Mouse (Mus musculus) hindbrain, embryonic 15.5 days (tissue): ENCODE measurements around the gene Ppp1r8. TPM values are rescaled to one million over a fixed set of nuclear protein-coding genes. Genes with fewer than 3 reads are reported as not detected.
"Not testable (repeated sequence)": the region's sequence is repeated elsewhere in the genome, so short reads cannot be mapped to it uniquely, and the experiment has no call there.

ENCODE experiments used
- ATAC-seq: fragments of 200-750 bp; cut with Nextera tagmentation; 2 replicates; pipeline ENCODE4 v1.8.0; 2017; ENCODE audit warnings: low read depth, moderate number of reproducible peaks, moderate TSS enrichment; ENCODE audit not compliant: low FRiP score
- H3K27ac ChIP-seq: fragments of 300-500 bp; sonication (generic); replicated peaks from 2 replicates; pipeline ENCODE4 v1.5.1; 2015; ENCODE audit warnings: mild to moderate bottlenecking, inconsistent platforms
- H3K27me3 ChIP-seq: fragments of 300-500 bp; sonication (generic); 2 replicates; pipeline ENCODE4 v1.6.1; 2015; ENCODE audit warnings: control low read depth, inconsistent platforms
- H3K36me3 ChIP-seq: fragments of 300-500 bp; sonication (generic); 2 replicates; pipeline ENCODE4 v1.6.1; 2015; ENCODE audit warnings: control low read depth, inconsistent platforms
- H3K4me1 ChIP-seq: fragments of 300-500 bp; sonication (generic); replicated peaks from 2 replicates; pipeline ENCODE4 v1.6.1; 2015; ENCODE audit warnings: control low read depth, inconsistent platforms
- H3K4me2 ChIP-seq: fragments of 300-500 bp; sonication (generic); 2 replicates; pipeline ENCODE4 v1.6.1; 2015; ENCODE audit warnings: moderate library complexity, mild to moderate bottlenecking, inconsistent platforms
- H3K4me3 ChIP-seq: fragments of 300-500 bp; sonication (generic); 2 replicates; pipeline ENCODE4 v1.5.1; 2015; ENCODE audit warnings: mild to moderate bottlenecking, inconsistent platforms
- H3K9ac ChIP-seq: fragments of 300-500 bp; sonication (generic); 2 replicates; pipeline ENCODE4 v1.6.1; 2015; ENCODE audit warnings: inconsistent platforms
- H3K9me3 ChIP-seq: fragments of 300-500 bp; sonication (generic); 2 replicates; pipeline ENCODE4 v1.6.1; 2016; ENCODE audit warnings: control low read depth, inconsistent platforms
- WGBS: fragments of 180-500 bp; shearing (Covaris S2); methylation state at CpG from one replicate; pipeline ENCODE4 v1.1.7; 2015; 5-methylcytosine and 5-hydroxymethylcytosine counted together
- polyA plus RNA-seq: library from polyadenylated mRNA; unstranded; fragments of >200 nt; fragmentation: Nextera tagmentation; extraction: Ambion mirVana; gene quantifications from 2 replicates; pipeline ENCODE4 v1.2.1, GENCODE M21; 2015

The Ppp1r8 gene
- polyA plus RNA-seq, 1 experiment from 2014 or later: 49.6 TPM

DNA sequence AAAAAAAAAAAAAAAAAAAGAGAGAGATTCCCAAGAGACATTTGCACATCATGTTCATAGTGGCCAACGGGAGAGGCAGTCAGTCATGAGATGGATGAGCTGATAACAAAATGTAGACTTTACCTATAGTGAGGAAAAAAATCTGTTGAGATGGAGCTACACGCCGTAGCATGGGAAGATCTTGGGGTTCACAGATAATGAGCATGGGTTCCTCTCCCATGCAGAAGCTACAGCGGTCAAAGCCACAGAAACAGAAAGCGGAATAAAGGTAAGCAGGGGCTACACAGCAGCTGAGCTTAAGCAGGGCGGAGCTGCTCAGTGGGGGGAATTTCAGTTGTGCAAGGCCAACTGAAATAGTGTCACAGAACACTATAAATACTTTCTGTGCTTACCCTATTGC lies 38.6 kb downstream of the Ppp1r8 start:
- WGBS: 98% methylated on average over 6 of the region's 6 CpGs
- no peak overlapping the region for H3K27ac ChIP-seq
- no peaks in the 10 kb centered on the region for H3K4me1 ChIP-seq
- ATAC-seq: no peak
- H3K27me3 ChIP-seq: no peaks in the 10 kb centered on the region
- H3K4me3 ChIP-seq: no peak overlapping the region
- no peaks in the 10 kb centered on the region for H3K9me3 ChIP-seq
- no peaks in the 10 kb centered on the region for H3K36me3 ChIP-seq
- H3K4me2 ChIP-seq: no peak overlapping the region
- H3K9ac ChIP-seq: no peak overlapping the region

DNA sequence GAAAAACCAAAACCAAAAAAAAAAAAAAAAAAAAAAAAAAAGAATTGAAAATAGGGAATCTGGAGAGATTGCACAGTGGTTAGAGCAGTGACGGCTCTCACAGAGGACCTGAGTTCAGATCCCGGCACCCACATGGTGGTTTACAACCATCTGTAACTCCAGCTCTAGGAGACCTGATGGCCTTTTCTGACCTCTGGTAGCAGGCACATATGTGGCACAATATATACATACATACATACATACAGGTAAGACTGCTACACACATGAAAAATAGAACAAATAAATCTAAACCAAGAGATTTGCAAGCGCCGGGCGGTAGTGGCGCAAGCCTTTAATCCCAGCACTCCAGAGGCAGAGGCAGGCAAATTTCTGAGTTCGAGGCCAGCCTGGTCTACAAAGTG lies 39.1 kb downstream of the Ppp1r8 start:
- no peak overlapping the region for H3K27ac ChIP-seq

DNA sequence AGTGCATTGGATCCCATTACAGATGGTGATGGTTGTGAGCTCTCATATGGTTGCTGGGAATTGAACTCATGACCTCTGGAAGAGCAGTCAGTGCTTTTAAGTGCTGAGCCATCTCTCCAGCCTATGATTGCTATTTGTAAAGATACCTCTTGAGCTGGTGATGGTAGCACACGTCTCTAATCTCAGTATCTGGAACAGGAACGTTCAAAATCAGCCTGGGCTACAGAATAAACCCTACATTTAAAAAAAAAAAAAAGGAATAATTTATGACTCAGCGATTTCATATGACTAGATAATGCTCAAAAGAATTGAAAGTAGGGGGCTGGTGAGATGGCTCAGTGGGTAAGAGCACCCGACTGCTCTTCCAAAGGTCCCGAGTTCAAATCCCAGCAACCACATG lies 39.8 kb downstream of the Ppp1r8 start:
- H3K27me3 ChIP-seq: no peaks in the 10 kb centered on the region
- no peak overlapping the region for H3K9ac ChIP-seq
- no peaks in the 10 kb centered on the region for H3K36me3 ChIP-seq
- no peak overlapping the region for H3K27ac ChIP-seq
- no peaks in the 10 kb centered on the region for H3K4me1 ChIP-seq
- no peak for ATAC-seq
- no peak overlapping the region for H3K4me3 ChIP-seq
- H3K9me3 ChIP-seq: no peaks in the 10 kb centered on the region
- 93% methylated on average over 5 of the region's 5 CpGs for WGBS
- H3K4me2 ChIP-seq: no peak overlapping the region

More for the DNA sequence above, 39.1 kb downstream of the Ppp1r8 start:
- H3K4me1 ChIP-seq: no peaks in the 10 kb centered on the region
- no peaks in the 10 kb centered on the region for H3K27me3 ChIP-seq
- H3K4me2 ChIP-seq: no peak overlapping the region
- no peaks in the 10 kb centered on the region for H3K9me3 ChIP-seq
- H3K9ac ChIP-seq: no peak overlapping the region
- 96% methylated on average over 7 of the region's 7 CpGs for WGBS
- no peak overlapping the region for H3K4me3 ChIP-seq
- no peak for ATAC-seq
- H3K36me3 ChIP-seq: no peaks in the 10 kb centered on the region

DNA sequence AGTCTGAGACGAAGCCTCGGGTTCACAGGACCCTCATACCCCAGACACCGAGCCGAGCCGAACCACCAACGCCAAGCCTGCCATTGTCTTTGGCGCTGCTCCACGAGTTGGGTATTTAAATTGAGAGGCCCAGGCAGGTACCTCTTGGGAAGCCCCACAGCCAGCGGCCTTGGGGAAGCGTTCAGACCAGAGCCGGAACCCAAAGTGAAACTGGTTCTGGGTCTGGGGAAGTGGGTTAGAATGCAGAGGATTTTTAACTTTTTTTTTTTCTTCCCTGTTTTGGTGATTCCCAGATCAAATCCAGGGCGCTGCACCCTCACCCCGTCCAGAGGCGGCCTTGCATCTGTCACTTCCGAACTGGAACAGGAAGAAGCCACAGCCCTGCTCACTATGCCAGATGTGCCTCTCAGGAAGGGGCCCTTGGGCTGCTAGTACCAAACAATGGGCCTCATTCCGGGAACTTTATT lies 40.8 kb downstream of the Ppp1r8 start:
- no peaks in the 10 kb centered on the region for H3K9me3 ChIP-seq
- H3K27me3 ChIP-seq: no peaks in the 10 kb centered on the region
- H3K4me1 ChIP-seq: no peaks in the 10 kb centered on the region
- WGBS: 67% methylated on average over 16 of the region's 16 CpGs
- H3K36me3 ChIP-seq: no peaks in the 10 kb centered on the region
- no peak for ATAC-seq
- no peak overlapping the region for H3K4me3 ChIP-seq
- H3K27ac ChIP-seq: no peak overlapping the region
- no peak overlapping the region for H3K4me2 ChIP-seq
- no peak overlapping the region for H3K9ac ChIP-seq

DNA sequence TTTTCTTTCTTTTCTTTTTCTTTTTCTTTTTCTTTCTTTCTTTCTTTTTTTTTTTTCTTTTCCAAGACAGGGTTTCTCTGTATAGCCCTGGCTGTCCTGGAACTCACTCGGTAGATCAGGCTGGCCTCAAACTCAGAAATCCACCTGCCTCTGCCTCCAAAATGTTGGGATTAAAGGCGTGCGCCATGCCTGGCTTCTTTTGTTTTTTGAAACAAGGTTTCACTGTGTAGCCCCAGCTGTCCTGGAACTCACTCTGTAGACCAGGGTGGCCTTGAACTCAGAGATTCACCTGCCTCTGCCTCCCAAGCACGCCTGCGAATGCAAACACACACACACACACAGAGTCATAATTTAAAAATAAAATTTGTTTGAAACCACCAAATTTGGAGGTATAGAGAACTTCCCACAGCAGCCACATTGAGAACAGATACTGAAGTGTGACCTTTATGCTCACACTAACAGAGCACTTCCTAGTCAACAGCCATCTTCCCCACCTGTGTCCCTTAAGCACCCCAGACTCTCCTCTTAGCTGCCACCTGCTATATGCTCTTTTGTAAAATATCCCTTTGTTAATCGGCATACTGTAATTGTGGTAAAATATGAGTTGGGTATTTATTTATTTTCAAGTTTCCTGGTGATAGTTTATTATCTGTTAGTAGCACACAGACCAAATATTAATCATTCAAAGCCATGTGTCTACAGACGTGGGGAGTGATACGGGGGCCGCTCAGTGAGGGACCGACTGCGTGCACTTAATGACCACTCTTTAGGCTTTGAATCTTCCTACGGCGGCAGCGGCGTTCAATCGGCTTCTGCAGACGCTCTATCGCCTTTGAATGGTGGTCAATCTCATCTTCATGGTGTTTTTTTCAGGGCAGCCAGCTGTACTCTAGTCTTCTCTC lies 41.5 kb downstream of the Ppp1r8 start:
- no peak overlapping the region for H3K9ac ChIP-seq
- no peaks in the 10 kb centered on the region for H3K9me3 ChIP-seq
- WGBS: 85% methylated on average over 18 of the region's 18 CpGs
- H3K36me3 ChIP-seq: no peaks in the 10 kb centered on the region
- ATAC-seq: no peak
- no peak overlapping the region for H3K4me2 ChIP-seq
- no peak overlapping the region for H3K4me3 ChIP-seq
- no peak overlapping the region for H3K27ac ChIP-seq
- H3K27me3 ChIP-seq: peaks cover 3% of the 10 kb centered on the region; the same call in 1 of the 2 replicates
- H3K4me1 ChIP-seq: no peaks in the 10 kb centered on the region

DNA sequence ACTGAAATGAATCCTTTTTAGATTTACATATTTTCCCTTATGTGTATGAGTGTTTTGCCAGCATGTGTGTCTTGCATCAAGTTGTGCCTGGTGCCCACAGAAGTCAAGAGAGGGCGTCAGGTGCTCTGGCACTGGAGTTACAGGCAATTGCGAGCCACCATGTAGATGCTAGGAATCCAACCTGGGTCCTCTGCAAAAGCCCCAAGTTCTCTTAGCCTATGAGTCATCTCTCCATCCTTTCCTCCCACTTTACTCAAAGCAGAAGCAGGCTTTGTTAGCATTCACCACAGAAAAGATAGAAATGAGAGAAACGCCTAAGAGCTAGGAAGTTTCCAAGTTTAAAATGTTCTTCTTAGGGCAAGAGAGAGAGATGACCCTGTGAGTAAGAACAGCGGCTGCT lies 43.1 kb downstream of the Ppp1r8 start:
- H3K36me3 ChIP-seq: no peaks in the 10 kb centered on the region
- ATAC-seq: no peak
- 0 out of 2 replicates have a peak, but pooled peaks cover 5% of the 10 kb centered on the region for H3K4me1 ChIP-seq
- no peak overlapping the region for H3K4me2 ChIP-seq
- no peak overlapping the region for H3K27ac ChIP-seq
- H3K9me3 ChIP-seq: no peaks in the 10 kb centered on the region
- H3K4me3 ChIP-seq: no peak overlapping the region
- WGBS: 94% methylated on average over 4 of the region's 4 CpGs
- peaks cover 12% of the 10 kb centered on the region for H3K27me3 ChIP-seq
- H3K9ac ChIP-seq: no peak overlapping the region

DNA sequence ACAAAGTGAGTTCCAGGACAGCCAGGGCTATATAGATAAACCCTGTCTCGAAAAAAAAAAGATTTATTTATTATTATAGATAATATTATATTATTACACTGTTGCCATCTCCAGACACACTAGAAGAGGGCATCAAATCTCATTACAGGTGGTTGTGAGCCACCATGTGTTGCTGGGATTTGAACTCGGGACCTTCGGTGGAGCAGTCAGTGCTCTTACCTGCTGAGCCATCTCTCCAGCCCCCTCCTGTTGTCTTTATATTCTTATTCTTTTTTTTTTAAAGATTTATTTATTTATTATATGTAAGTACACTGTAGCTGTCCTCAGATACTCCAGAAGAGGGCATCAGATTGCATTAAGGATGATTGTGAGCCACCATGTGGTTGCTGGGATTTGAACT lies 44.3 kb downstream of the Ppp1r8 start:
- 88% methylated on average over 3 of the region's 3 CpGs for WGBS
- peaks cover 21% of the 10 kb centered on the region for H3K27me3 ChIP-seq
- H3K36me3 ChIP-seq, H3K27ac ChIP-seq, H3K9ac ChIP-seq, H3K4me3 ChIP-seq, H3K4me1 ChIP-seq, ATAC-seq, H3K4me2 ChIP-seq, H3K9me3 ChIP-seq: not testable (repeated sequence)

DNA sequence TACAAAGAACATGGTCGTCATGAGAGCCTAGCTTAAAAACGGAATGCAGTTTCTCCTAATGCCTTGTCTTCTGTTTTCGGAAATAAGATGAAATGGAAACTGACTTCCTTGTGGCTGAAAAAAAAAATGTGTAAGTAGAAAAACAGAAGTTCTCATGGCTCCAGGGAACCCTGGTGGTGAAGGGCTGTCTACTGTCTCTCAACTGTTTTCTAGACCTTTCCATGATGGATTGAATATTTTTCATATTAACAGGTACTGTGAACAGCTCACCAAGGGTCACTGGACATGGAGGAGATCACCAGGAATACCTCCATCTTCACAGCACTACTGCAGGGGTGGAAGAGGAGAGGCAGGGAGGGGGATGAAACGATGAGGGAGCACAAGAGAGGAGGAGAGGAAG lies 44.9 kb downstream of the Ppp1r8 start:
- Histone ChIP-seq H3K27ac (no peak overlapping the region), H3K4me3 (no peak overlapping the region), H3K4me1 (0 out of 2 replicates have a peak, but pooled peaks cover 5% of the 10 kb centered on the region), H3K9ac (no peak overlapping the region), H3K27me3 (peaks cover 21% of the 10 kb centered on the region), H3K36me3 (no peaks in the 10 kb centered on the region), H3K4me2 (no peak overlapping the region), H3K9me3 (no peaks in the 10 kb centered on the region)
- no peak for ATAC-seq
- WGBS: 81% methylated on average over 4 of the region's 4 CpGs

DNA sequence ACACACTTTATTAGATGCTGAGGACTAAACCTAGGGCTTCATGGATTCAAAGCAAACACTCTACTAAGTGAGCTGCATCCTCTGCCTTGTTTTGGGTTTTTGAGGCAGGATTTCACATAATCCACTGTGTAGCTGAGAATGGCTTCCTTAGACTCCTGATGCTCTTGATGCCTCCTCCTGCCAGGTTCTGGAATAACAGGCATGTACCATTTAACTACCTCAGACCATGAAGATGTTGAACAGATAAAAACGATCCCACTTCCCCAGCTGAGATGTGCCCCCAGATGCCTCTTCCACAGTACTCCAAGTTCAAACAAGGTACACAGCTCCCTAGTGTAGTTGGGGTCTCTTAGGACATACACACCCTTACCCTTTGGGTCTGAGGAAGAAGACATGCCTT lies 45.5 kb downstream of the Ppp1r8 start:
- no peak overlapping the region for H3K9ac ChIP-seq
- no peak for ATAC-seq

DNA sequence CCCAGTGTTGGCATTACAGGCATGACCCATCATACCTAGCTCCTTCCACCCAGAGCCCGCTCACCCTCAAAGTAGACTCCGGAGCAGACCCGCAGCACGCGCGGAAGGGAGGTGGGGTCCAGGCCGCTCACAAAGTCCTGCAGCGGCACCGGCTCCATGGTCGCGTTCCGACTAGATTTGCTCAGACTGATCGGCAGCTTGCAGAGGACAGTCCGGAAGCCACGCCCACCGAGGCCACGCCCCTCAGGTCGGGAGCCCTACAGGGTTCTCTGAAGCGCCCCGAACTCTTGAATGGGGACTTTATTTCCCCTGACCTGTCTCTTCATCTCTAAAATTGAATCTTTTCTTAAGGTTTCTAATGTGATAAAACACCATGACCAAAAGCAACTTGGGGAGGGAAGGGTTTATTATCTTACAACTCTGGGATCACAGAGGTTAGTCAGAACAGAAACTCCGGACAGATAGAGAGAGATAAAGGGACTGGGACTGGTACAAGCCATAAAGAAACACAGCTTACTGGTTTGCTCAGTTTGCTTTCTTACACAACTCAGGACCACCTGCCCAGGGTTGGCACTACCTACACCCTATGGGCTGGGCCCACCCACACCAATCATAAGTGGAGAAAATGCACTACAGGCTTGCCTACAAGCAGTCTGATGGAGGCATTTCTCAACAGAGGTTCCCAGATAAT lies 46.6 kb downstream of the Ppp1r8 start, which contains the start of gene Themis2:
Gene Themis2, minus strand, starts transcription at position 192 of the 691 bp plus-strand sequence.
- no peaks in the 10 kb centered on the region for H3K9me3 ChIP-seq
- H3K4me3 ChIP-seq: peak within 1 kb of the TSS; percentile 28
- peak within 1 kb of the TSS; percentile 55 for H3K4me2 ChIP-seq
- 0 out of 2 replicates have a peak, but pooled peaks cover 5% of the 10 kb centered on the region for H3K4me1 ChIP-seq
- no peak for ATAC-seq
- 3% methylated on average over 21 of the region's 21 CpGs for WGBS
- peaks cover 21% of the 10 kb centered on the region for H3K27me3 ChIP-seq
- no peak within 1 kb of the TSS for H3K9ac ChIP-seq
- no peaks in the 10 kb centered on the region for H3K36me3 ChIP-seq
- no peak within 1 kb of the TSS for H3K27ac ChIP-seq

More for the DNA sequence above, 45.5 kb downstream of the Ppp1r8 start:
- no peak overlapping the region for H3K27ac ChIP-seq
- 86% methylated on average over 1 of the region's 1 CpGs for whole genome bisulfite sequencing
- H3K36me3 ChIP-seq: no peaks in the 10 kb centered on the region
- no peak overlapping the region for H3K4me2 ChIP-seq
- H3K4me1 ChIP-seq: 0 out of 2 replicates have a peak, but pooled peaks cover 5% of the 10 kb centered on the region
- no peak overlapping the region for H3K4me3 ChIP-seq
- H3K9me3 ChIP-seq: no peaks in the 10 kb centered on the region
- H3K27me3 ChIP-seq: peaks cover 21% of the 10 kb centered on the region

DNA sequence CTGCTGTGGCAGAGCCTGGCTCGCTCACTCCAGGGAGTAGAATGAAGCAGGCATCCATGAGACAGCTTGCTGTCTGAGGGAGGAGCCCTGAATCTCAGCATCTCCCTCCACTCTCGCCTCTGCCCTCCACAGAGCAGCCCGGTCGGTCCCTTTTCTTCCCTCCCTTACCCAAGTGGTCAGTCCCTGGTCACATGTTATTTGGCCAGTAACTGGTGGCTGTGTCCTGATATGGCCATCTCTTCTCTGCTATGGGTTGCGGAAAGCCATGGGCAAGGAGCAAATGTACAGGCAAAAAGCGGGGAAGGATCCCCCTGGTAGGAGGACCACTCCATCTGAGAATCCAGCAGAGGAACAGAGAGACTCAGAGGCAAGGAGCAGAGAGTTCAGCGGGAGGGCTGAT lies 47.8 kb downstream of the Ppp1r8 start:
- Histone ChIP-seq H3K4me2 (no peak overlapping the region), H3K27me3 (peaks cover 21% of the 10 kb centered on the region), H3K4me1 (0 out of 2 replicates have a peak, but pooled peaks cover 5% of the 10 kb centered on the region), H3K4me3 (no peak overlapping the region), H3K27ac (no peak overlapping the region), H3K9ac (no peak overlapping the region), H3K9me3 (no peaks in the 10 kb centered on the region), H3K36me3 (no peaks in the 10 kb centered on the region)
- ATAC-seq: no peak
- WGBS: 65% methylated on average over 7 of the region's 7 CpGs

DNA sequence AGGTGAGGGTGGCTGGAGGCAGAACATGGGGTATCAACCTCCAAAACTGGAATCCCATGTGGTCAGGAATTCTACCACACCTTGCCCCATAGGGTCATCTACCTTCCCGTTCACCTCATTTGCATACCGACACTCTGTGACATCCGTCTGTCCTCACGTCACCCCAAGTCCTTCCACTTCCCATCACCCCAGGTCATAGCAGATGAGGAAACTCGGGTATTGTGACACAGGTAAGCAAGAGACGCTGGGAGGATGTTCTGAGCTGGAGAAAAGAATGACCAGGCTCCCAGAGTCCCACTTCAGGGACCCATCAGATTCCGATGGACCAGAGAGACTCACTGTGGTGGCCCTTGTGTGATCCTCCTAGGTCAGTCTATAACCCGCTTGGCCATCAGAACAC lies 48.2 kb downstream of the Ppp1r8 start:
- no peak overlapping the region for H3K27ac ChIP-seq
- H3K36me3 ChIP-seq: no peaks in the 10 kb centered on the region
- ATAC-seq: no peak
- H3K9me3 ChIP-seq: no peaks in the 10 kb centered on the region
- no peak overlapping the region for H3K9ac ChIP-seq
- H3K4me3 ChIP-seq: no peak overlapping the region
- WGBS: 79% methylated on average over 8 of the region's 8 CpGs
- H3K4me2 ChIP-seq: no peak overlapping the region
- H3K27me3 ChIP-seq: peaks cover 21% of the 10 kb centered on the region
- H3K4me1 ChIP-seq: 0 out of 2 replicates have a peak, but pooled peaks cover 5% of the 10 kb centered on the region
